Mouse (Mus musculus) olfactory bulb, adult 2 months (tissue): ENCODE data around the gene Nr3c2.

Source experiments
- CTCF ChIP-seq: fragments of 200-500 bp; IDR thresholded peaks from 2 replicates; pipeline ENCODE4 v1.5.1; 2012; ENCODE audit warnings: low read depth, mild to moderate bottlenecking, low read length, moderate library complexity; ENCODE audit not compliant: insufficient read depth
- POLR2A ChIP-seq: fragments of 200-500 bp; IDR thresholded peaks from 2 replicates; pipeline ENCODE4 v1.6.1; 2012; ENCODE audit warnings: mild to moderate bottlenecking, low read depth, low read length, moderate library complexity; ENCODE audit not compliant: insufficient read depth

- no peak for TF ChIP-seq POLR2A
- no peak for TF ChIP-seq CTCF
These were observed 351.9 kb downstream of the Nr3c2 start for GRCm38 (mm10) chr8:77251134-77251533.
